Mouse (Mus musculus): ENCODE results near the gene Slc9a8.
A peak's percentile ranks its signal among the peaks of the same experiment; 100 is the strongest.
"Not testable (repeated sequence)": the region's sequence is repeated elsewhere in the genome, so short reads cannot be mapped to it uniquely, and the experiment has no call there.

Slc9a8 gene

DNA sequence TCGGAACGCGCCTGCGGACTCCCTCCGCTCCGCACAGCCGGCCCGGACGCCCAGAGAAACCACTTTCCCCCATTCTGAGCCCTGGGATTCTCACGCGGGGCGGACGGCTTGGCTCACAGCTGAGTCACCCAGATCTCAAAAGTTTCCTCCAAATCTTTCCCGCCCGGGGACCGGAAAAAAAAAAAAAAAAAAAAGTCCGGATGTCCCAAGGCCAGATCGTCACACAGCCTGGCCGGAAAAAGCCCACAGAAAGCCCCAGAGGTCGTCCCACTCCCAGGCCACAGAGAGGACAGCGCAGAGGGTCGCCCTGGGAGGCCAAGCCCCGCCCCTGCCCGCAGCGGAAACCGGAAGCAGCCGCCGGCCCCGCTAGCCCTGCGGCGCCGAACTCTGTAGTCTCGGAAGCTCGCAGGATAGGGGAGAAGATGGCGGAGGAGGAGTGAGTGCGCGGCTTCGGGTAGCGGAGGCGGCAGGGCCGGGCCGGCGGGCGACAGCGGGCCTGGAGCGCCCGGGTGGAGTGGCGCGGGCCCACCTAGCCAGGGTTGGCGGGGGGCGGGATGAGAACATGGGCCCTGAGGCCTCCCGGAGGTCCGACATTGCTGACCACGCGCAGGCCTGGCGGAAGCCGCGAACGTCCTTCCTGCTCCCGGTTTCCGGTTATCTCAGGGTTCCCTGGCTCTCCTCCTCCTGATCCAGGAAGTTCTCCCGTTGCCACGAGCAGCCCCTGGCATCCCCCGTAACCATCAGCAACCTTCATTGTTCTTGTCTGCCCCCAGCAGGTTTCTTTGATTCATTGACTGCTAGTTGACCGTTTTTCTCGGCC lies at the start of gene Slc9a8:
TSS of gene Slc9a8 (plus strand) at position 383 of the 820 bp plus-strand sequence.
- peak; percentile 87 for DNase-seq

DNA sequence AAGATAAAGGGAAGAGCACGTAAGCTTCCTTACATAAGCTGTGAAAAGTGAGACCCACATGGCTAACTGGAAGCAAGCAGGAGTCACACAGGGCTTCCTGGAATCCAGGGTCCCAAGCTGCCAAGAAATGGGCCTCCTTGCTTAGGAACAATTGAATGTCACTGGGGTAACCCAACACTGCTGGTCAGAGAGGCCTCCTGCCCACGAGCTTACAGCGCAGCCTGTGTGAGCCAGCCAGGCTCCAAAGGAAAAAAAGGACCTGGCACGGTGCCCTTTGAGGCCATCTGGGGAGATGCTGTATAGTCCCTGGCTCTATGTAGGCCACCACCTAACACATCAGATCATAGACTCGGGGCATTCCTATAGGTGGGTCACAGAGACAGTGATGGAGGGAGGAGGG lies 48.2 kb upstream of the Slc9a8 start:
- no peak for DNase-seq

DNA sequence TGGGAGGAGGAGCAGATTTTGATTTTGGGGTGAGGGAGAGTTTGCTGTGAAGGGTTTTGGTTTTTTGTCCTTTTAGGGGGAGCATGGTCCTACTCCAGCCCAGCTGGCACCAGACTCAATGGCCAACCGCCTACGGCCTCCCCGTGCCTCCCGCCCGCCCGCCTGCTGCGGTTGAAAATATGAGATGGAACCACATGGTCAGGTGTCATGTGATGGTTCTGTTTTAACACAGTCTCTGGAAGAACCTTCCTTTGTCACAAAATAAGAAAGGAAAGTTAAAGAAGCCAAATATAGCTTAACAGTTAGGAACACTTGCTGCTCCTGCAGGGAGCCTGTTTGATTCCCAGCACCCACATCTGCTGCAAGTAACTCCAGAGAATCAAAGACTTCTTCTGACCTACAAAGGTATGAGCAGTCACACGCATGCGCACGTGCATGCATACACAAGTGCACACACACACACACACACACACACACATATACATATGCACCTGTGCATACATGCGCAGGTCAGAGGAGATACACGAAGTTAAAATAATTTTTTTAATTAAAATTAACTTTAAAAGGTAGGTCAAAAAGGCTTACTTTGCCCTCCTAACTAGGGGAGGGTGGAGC lies 47.2 kb upstream of the Slc9a8 start:
- no peak for DNase-seq

DNA sequence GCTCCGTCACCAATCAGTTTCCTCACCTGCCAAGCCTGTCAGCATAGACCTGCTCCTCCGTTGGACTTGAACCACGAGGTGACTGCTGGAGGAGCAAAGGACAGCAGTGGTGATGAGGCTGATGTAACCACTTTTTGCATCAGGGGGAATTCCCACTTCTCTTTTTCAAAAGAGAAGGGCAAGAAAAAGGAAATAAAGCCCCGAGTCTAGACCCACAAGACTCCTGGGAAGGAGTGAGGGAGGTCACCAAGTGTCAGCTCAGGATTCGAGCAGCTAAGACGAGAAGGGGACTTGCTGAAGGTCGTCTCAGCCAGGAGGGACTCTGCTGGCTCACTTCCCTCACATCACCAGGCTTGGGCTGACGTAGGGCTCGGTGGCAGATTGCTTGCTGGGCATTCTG lies 46.4 kb upstream of the Slc9a8 start:
- DNase-seq: no peak

DNA sequence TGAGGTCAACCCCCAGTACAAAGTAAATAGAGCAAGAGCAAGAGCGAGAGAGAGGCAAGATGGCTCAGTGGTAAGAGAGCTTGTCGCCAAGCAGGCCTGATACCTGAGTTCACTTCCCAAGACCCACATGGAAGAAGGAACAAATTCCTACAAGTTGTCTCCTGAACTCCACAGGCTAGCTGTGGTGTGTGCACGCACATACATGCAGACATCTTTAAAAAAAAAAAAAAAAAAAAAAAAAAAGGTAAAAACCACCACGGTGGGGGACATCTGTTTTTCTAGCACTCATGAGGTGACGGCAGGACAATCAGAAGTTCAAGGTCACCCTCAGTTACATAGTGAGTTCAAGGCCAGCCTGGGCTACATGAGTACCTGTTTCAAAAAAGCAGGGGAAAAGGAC lies 45.8 kb upstream of the Slc9a8 start:
- DNase-seq: no peak

DNA sequence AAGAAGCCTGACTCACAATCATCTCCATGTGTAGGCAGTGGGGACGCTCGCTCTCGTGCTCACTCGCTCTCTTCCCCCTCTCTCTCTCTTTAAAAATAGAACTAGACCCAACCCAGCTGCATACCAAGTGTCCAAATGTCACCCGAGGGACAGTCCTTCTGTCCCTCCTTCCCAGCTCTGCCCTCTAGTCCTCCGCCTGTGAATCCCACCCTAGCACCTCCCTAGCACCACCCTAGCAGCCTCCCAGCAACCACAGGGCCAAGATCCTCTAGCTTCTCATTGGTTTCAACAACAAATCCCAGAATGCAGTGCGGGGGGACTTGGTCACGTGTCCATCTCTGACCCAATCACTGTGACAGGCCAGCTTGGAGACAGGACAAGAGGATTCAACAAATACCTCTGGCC lies 45.4 kb upstream of the Slc9a8 start:
- DNase-seq: no peak

DNA sequence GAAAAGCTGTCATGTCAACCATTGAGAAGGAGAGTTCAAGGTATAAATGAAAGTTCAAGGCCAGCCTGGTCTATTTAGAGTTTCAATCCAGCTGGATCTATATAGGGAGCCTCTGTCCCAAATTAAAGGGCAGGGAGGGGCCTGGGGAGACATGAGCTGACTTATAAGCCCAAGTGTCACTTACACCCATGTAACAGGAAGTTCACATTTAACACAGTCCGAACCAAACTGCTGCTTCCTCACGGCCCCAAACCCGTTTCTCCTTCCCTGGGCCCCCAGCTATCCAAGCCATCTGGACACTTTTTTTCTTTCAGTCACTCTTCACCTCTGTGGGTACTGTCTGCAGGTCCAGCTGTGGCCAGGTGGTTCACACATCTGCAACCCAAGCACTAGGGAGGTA lies 43.8 kb upstream of the Slc9a8 start:
- no peak for DNase-seq

DNA sequence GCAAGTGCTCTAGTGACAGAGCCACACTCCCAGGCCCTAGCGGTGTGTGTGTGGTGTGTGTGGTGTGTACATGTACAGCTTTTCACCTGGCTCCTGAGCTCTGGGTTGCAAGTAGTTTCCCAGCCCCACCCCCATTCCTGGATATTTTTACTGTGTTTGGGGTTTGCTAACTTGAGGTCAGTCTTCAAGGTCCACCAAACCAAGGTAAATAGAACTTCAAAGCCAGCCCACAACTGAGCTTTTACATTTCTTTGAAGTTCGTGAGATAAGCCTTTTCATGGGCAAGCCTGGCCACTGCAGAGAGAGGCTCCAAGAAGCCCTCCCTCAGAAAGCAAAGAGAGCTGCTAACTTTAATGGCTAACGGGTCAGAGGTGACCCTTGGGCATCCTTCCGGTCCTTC lies 42.5 kb upstream of the Slc9a8 start:
- DNase-seq: no peak

DNA sequence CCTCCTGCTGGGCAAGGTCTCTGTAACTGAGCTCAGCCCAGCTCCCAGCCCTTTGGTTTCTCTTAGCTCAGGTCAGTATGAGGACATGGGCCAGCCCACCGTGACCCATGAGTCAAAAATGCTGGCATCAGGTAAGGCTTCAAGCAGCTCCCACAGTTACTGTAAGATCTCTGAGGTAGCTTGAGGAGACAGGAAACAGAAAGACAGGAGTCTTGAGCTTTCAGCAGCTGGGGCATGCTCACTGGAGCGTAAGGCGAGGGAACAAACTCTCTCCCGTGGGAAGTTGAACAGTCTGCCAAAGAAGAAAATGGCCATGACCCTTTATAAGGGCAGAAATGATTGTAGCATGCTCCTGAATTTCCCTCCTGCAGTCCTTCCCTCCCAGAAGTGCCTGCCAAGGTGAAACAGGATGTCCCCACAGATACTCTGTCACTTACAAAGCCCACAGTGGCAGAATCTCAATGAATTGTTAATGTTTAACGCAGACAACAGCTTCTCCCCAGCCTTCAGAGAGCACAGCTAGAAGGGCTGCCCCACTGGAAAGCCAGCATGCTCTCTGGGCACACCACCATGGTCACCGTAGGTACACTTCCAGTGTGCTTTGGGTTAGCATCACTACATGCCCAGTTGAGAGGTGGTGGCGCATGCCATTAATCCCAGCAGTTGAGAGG lies 40.8 kb upstream of the Slc9a8 start:
- DNase-seq: no peak

DNA sequence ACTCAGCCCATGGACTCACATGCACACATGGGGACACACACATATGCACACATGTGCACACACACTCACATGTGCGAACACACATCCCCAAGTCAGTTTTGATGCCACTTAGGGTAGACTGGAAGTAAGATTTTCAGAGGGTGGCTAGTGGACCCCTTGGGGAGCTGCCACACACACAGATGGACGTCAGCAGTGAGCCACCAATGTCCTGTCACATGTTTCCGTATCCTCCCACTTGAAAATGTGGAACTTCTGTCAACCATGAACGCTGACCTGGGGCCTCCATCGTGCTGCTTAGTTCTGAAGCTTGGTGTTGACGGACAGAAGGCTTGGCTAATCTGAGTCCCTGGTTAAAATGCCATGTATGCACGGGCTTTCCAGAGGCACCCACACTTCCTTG lies 39.9 kb upstream of the Slc9a8 start:
- DNase-seq: no peak

DNA sequence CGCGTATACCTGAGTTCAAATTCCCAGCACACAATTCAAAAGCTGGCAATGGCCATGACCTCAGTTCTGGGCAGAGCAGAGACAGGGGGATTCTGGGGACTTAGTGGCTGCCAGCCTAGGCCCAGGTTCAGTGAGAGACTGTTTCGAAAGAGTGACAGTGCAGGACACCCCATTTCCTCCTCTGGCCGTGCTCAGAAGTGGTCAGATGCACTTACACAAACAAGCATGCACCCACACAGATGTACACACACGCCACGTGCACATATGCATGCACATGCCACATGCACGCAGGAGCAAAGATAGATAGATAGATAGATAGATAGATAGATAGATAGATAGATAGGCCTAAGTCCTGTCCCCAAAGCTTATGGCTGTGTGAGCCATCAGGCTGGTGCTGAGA lies 39.1 kb upstream of the Slc9a8 start:
- DNase-seq: no peak

DNA sequence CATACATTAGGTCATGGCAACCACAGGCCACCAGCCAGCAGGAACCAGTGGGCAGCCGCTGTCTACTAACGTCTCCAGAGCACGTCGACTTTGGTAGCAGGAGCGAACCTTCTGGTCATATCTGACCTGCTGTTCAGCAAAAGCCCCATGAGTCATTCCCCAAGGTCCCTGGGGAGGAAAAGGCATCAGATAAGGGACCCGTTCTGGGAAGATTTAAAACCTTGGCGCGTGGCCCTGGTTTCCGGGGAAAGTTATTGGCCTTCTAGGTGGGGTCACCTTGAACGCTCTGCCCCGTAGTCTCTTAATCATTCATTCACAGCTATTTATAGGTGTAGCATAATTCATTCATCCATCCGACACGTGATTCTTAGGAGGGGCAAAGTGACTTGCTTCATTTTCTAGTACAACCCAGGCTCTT lies 37.8 kb upstream of the Slc9a8 start:
- DNase-seq: no peak

DNA sequence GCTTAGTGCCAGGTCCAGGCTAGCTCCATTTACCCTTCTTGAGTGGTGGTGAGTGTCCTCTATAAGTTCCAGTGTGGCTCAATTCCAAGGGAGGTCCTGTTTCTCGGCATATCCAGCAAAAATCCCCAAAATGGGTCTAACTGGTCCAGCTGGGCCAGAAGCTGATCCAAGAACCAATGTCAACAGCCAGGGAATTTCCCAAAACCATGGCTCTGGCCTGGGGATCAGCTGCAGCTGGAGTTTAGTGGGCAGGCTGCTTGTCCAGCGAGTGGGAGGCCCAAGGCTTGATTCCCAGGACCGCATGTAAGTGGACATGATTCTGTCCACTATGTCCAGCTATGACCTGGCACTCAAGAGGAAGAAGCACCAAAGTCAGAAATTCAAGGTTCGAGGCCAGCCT lies 35.1 kb upstream of the Slc9a8 start:
- no peak for DNase-seq

DNA sequence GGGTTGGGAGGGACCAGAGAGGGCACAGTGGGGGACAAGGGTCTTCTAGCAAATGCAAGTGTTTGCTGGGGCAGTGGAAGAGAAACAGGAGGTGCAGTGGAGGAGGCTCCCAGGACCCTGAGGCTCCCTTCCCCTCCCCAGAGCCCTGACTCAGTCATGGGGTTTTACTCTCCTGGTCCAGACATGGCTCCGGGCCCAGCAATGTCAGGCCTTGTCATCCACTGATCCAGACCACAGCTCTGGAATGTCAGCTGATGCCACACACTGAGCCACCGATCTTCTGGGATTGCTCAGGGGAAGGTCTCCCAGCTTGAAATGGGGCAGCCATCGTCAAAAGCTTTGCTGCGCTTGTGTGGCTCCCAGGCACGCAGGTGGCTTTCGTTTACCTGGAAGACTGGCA lies 34.5 kb upstream of the Slc9a8 start:
- no peak for DNase-seq

DNA sequence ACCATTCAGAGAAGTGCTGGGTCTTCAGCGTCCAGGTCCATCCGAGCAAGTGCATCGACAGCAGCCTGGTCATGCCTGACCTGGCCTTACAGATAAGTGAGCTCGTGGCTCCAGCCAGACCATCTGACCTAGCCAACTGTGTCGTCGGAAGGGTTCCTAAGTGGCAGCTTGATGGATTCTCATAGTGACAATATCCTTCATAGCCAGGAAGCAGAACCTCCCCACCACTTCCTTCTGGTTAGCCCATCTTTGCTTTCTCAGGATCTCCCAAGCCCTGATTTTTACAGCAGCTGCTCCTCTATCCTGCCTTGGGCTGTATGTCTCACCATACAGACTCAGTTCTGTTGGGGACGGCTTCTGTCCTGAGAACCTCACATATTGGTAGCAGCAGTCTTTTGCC lies 27.1 kb upstream of the Slc9a8 start:
- DNase-seq: no peak

DNA sequence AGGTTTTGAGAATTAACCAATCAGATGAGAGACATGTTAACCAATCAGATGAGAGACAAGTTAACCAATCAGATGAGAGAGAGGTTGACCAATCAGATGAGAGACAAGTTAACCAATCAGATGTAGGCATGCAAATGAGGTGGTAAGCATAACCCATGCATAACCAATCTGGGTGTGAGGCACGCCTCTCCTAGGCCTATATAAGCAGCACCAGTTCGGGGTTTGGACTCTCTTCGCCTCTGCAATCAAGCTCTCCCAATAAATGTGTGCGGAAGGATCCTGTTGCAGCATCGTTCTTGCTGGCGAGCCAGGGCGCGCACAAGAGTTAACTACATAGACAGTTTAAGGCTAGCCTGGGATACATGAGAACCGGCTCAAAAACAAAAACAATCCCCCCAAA lies 25.1 kb upstream of the Slc9a8 start:
- not testable (repeated sequence) for DNase-seq

DNA sequence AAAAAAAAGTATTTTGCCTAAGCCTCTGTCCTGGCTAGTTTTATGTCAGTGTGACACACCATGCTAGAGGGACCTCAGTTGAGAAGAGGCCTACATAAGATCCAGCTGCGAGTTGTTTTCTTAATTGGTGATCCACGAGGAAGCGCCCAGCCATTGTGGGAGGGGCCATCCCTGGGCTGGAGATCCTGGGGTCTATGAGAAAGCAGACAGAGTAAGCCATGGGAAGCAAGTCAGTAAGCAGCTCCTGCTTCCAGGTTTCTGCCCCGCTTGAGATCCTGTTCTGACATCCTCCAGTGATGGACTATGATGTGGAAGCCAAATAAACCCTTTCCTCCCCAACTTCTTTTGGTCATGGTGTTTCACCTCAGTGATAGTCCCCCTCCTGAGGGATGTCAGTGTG lies 22.5 kb upstream of the Slc9a8 start:
- no peak for DNase-seq

DNA sequence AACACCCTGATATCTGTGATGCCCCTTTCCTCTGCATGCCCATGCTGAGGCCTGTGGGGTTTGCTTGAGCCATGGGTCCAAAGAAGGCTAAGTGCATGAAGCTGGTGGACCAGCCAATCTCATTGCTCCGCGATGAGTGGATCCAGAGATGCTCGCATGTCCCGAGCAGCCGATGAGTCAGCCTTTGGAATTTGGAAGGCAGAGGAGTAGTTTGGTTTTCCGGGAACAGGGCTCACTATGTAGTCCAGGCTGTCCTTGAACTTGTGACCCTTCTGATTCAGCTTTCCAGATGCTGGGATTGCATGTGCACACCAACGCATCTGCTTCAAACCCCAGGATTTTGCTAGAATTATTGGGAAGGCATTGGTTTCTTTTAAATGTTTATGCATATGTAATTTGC lies 21.9 kb upstream of the Slc9a8 start:
- no peak for DNase-seq

DNA sequence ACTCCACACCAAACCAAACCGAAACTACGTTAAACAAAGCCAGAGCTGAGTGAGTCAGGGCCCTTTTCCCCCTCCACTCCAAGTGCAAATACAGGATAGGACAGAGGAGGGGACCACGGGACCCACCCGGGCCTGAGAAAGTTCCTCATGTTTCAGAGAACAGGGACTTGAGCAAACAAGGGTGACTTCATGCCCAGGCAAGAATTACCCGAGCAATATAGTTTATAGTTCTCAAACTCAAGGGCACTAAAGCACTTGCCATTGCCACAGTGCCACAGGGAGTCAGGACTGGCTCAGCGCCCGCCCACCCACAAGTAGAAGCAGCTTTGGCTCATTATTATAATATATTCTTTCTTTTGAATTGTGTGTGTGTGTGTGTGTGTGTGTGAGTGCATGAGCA lies 18.4 kb upstream of the Slc9a8 start:
- no peak for DNase-seq

DNA sequence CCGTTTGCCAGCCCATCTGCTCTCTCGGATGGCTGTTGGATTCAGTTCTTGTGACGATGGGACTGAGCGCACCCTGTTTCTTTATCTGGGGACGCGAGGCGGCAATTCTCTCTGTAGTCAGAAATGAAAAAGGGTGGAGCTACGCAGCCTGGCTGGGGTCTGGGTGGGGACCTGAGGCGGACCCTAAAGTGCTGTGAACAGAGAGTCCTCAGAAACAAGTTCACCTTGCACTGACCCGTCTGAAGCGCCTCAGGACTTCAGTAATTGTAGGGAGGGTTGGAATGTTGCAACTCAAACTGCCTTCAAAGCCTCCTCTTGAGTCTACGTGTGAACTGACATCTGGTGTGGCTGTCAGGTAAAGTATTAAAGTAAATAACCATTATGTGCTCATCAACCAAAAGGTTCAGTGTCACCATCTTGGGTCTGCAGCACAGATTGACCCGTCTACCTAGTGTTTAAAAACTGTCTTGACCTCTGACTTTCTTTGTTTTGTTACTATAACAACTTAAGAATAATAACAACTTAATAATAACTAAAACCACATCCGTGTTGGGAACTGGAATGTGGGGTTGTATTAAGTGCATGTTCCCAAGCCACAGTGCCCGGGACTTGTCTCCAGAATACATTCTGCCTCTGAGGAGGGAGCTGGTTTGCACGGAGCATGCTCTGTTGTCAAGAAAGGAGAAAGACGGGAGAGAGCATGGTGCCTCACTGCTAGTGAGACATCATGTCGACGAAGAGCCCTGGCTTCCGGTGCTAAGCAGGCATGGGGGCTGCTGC lies 16.2 kb upstream of the Slc9a8 start:
- no peak for DNase-seq

DNA sequence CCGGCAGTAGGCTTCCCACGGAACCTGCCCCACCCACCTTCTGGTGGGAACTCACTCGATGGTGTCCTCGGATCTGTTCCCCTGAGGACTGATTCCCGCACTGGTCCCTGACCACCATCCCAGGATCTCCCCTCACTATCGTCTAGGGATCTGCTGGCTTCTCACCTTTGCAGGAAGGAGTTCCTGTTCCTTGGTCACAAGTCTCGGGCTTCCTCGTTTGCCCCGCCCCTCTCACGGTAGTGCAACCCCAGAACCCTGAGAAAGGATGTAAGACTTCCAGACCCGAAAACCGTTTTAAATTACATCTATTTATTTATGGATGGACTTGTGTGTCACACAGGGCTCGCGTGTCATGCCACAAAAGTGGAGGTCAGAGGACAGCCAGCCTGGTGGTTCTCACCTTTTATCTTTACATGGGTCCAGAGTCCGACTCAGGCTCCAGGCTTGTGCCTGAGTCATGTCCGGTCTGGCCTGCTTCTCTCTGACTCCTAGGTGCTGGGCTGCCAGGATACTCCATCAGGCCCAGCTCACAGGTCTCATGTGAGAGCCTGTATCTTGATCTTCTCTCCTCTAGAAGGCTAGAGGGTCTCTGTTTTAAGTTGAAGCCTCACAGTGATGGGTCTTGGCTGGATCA lies 14.1 kb upstream of the Slc9a8 start:
- DNase-seq: no peak

DNA sequence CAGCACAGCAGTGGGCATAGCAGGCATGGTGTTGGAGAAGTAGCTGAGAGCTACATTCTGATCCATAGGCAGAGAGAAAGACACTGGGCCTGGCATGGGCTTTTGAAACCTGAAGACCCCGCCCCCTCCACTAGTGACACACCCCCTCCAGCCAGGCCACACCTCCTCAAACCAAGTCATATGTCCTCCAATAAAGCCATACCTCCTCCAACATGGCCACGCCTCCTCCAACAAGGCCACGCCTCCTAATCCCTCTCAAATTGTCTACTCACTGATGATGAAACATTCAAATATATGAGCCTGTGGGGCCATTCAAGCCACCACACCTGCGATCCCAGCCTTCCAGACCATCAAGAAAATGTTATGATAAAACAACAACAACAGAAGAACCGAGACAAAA lies 7.1 kb upstream of the Slc9a8 start:
- no peak for DNase-seq

Measured in thymus, adult 18-20 months (tissue).